Mouse (Mus musculus) kidney, adult 2 months (tissue): ENCODE data around the gene Dcps.

Experiments
- CTCF ChIP-seq: fragments of 200-500 bp; conservative IDR thresholded peaks from 2 replicates; pipeline ENCODE4 v1.5.1; 2011; ENCODE audit warnings: low read depth, mild to moderate bottlenecking, control low read depth, low read length, moderate library complexity, mixed read lengths; ENCODE audit not compliant: insufficient read depth, insufficient read length
- POLR2A ChIP-seq: fragments of 200-500 bp; IDR thresholded peaks from one replicate; pipeline ENCODE4 v1.6.1; 2011; ENCODE audit warnings: low read depth, low read length, control low read depth

GRCm38 (mm10) chr9:35108066-35108465, 67.8 kb downstream of the Dcps start:
- no peak for TF ChIP-seq CTCF
- no peak for TF ChIP-seq POLR2A
